Mouse (Mus musculus) C2C12 (cell line): ENCODE measurements around the gene Tmem204.

Experiments used
- CTCF ChIP-seq: IDR thresholded peaks from one replicate; pipeline ENCODE4 v1.5.1; 2011; ENCODE audit not compliant: control insufficient read depth, insufficient read depth, insufficient read length
- MYOD1 ChIP-seq: IDR thresholded peaks from one replicate; pipeline ENCODE4 v1.6.1; 2011; ENCODE audit warnings: low read depth; ENCODE audit not compliant: control insufficient read depth, insufficient read length
- MYOG ChIP-seq: IDR thresholded peaks from one replicate; pipeline ENCODE4 v1.6.1; 2011; ENCODE audit not compliant: control insufficient read depth, insufficient read length; ENCODE audit errors: extremely low read depth

DNA sequence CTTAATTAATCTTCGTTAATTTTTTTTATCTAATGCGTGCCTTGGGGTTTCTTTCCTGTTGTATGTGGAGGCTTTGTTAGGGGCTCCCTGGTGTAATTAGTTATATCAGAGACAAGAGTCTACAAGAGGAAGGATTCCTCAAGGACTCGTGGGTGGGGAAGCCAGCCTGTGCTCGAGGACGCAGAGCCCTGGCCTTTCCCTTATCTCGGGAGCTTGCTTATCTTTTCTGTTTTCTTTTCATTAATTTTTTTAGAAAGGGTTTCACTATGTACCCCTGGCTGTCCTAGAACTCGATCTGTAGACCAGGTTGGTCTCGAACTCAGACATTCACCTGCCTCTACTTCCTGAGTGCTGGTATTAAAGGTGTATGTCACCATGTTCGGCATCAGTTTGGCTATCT lies 44.3 kb upstream of the Tmem204 start:
- TF ChIP-seq CTCF (no peak), MYOD1 (no peak), MYOG (no peak)
